22 mouse cellular contexts compared by ENCODE assay signal in the genomic region with DNA sequence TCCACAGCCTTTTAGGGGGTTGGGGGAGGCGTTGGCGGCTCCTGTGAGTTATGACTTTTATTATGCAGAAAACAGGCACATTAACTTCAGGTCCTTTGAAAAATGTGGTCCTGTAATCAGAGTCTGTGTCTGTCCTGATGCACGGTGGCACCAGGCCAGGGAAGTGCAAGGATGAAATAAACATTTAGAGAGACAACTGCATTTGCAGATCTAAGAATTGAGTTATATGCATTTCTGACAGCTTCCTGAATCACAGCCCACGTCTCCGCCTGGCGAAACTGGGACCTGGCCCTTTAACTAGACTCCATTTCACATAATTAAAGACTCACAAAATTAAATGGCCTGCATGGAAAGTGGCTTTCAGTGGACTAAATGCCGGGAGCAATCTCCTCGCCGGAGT.
DNase-seq lines count a peak whose midpoint lies in the region; ATAC-seq and TF ChIP-seq lines count a peak whose summit lies in the region.
"Had no signal": no experiment of that assay in that cellular context is flagged by ENCODE, and none has a peak within 500 bp of the region (broad histone marks: within the 10 kb centered on the region; RNA-seq: fewer than 3 reads in every experiment).

No protein-coding gene starts in this region.

- no peak overlapping the region for H3K27ac ChIP-seq in hindbrain, postnatal 0 days
- H3K27ac ChIP-seq in hindbrain, embryonic 16.5 days (ENCODE audit: low read depth, low read length): no peak overlapping the region
- H3K27ac ChIP-seq in lung, embryonic 16.5 days (ENCODE audit: low read length): no peak overlapping the region
- H3K27ac ChIP-seq: embryonic facial prominence, embryonic 12.5 days; forebrain, embryonic 13.5 days; gastrocnemius, adult 2 months; hindbrain, embryonic 12.5 days; liver, embryonic 13.5 days had no signal

- no peak for TF ChIP-seq CTCF in hindbrain, postnatal 0 days (IDR thresholded peaks at IDR 0.05; ENCODE audit: low read depth)

- ATAC-seq in hindbrain, postnatal 0 days: no peak
- ATAC-seq in hindbrain, embryonic 16.5 days: no peak
- ATAC-seq in lung, embryonic 16.5 days (ENCODE audit: low read depth): peak; percentile 48; the same call in 1 of the 2 replicates
- ATAC-seq: activated CD4-positive, CD25-positive, alpha-beta regulatory T cell, adult 4 months; forebrain, embryonic 13.5 days; intestine, postnatal 0 days; lung, postnatal 0 days had no signal

- H3K4me2 ChIP-seq in hindbrain, postnatal 0 days (ENCODE audit: low read depth, low read length): no peak overlapping the region
- no peak overlapping the region for H3K4me2 ChIP-seq in hindbrain, embryonic 16.5 days (ENCODE audit: low read length)
- no peak overlapping the region for H3K4me2 ChIP-seq in lung, embryonic 16.5 days (ENCODE audit: low read depth, low read length)
- H3K4me2 ChIP-seq: embryonic facial prominence, embryonic 12.5 days; forebrain, embryonic 13.5 days; hindbrain, embryonic 12.5 days; liver, embryonic 13.5 days; midbrain, embryonic 11.5 days had no signal

- no peaks in the 10 kb centered on the region for H3K36me3 ChIP-seq in hindbrain, postnatal 0 days (ENCODE audit: insufficient read depth, low read length)
- H3K36me3 ChIP-seq in hindbrain, embryonic 16.5 days (ENCODE audit: control insufficient read depth, insufficient read depth, low read length): no peaks in the 10 kb centered on the region
- H3K36me3 ChIP-seq in lung, embryonic 16.5 days (ENCODE audit: control insufficient read depth, insufficient read depth, low read length): no peaks in the 10 kb centered on the region
- H3K36me3 ChIP-seq: embryonic facial prominence, embryonic 12.5 days; hindbrain, embryonic 12.5 days; liver, embryonic 13.5 days had no signal

- no peaks in the 10 kb centered on the region for H3K27me3 ChIP-seq in hindbrain, postnatal 0 days (ENCODE audit: insufficient read depth, low read length)
- peaks cover 4% of the 10 kb centered on the region for H3K27me3 ChIP-seq in hindbrain, embryonic 16.5 days (replicated peaks; ENCODE audit: control insufficient read depth, insufficient read depth, low read length)
- H3K27me3 ChIP-seq in lung, embryonic 16.5 days (ENCODE audit: control insufficient read depth, insufficient read depth, low read depth, low read length): peaks cover 13% of the 10 kb centered on the region
- H3K27me3 ChIP-seq: liver, embryonic 13.5 days had no signal

- H3K4me3 ChIP-seq in hindbrain, postnatal 0 days (ENCODE audit: low read length): no peak overlapping the region
- no peak overlapping the region for H3K4me3 ChIP-seq in hindbrain, embryonic 16.5 days (ENCODE audit: low read length)
- H3K4me3 ChIP-seq in lung, embryonic 16.5 days (ENCODE audit: low read length): no peak overlapping the region
- H3K4me3 ChIP-seq: embryonic facial prominence, embryonic 12.5 days; erythroblast, embryonic 14.5 days; forebrain, embryonic 13.5 days; gastrocnemius, adult 2 months; hindbrain, embryonic 12.5 days; liver, embryonic 13.5 days had no signal

- no peaks in the 10 kb centered on the region for H3K9me3 ChIP-seq in hindbrain, postnatal 0 days (ENCODE audit: low read length)
- no peaks in the 10 kb centered on the region for H3K9me3 ChIP-seq in hindbrain, embryonic 16.5 days (ENCODE audit: control insufficient read depth, low read length)
- no peaks in the 10 kb centered on the region for H3K9me3 ChIP-seq in lung, embryonic 16.5 days (ENCODE audit: control insufficient read depth, low read length)
- H3K9me3 ChIP-seq: embryonic facial prominence, embryonic 12.5 days; forebrain, embryonic 13.5 days; hindbrain, embryonic 12.5 days; liver, embryonic 13.5 days had no signal

- no peaks in the 10 kb centered on the region for H3K4me1 ChIP-seq in hindbrain, postnatal 0 days (ENCODE audit: insufficient read depth, low read length)
- H3K4me1 ChIP-seq in hindbrain, embryonic 16.5 days (ENCODE audit: control insufficient read depth, insufficient read depth, low read depth, low read length): no peaks in the 10 kb centered on the region; the same call in 1 of the 2 replicates
- no peaks in the 10 kb centered on the region; the same call in 1 of the 2 replicates for H3K4me1 ChIP-seq in lung, embryonic 16.5 days (replicated peaks; ENCODE audit: control insufficient read depth, insufficient read depth, low read length)
- H3K4me1 ChIP-seq: embryonic facial prominence, embryonic 12.5 days; hindbrain, embryonic 12.5 days; liver, embryonic 13.5 days had no signal

- 59% methylated on average over 9 of the region's 9 CpGs for WGBS in hindbrain, postnatal 0 days
- WGBS in hindbrain, embryonic 16.5 days: 56% methylated on average over 9 of the region's 9 CpGs
- 42% methylated on average over 9 of the region's 9 CpGs for WGBS in lung, embryonic 16.5 days

- H3K9ac ChIP-seq in hindbrain, postnatal 0 days (replicated peaks; ENCODE audit: low read length): no peak overlapping the region
- H3K9ac ChIP-seq in hindbrain, embryonic 16.5 days (ENCODE audit: low read depth, low read length): no peak overlapping the region
- no peak overlapping the region for H3K9ac ChIP-seq in lung, embryonic 16.5 days (ENCODE audit: low read length)
- H3K9ac ChIP-seq: embryonic facial prominence, embryonic 12.5 days; forebrain, embryonic 13.5 days; hindbrain, embryonic 12.5 days; liver, embryonic 13.5 days had no signal

- DNase-seq in adrenal gland, adult 2 months: peak; percentile 10
- no peak for DNase-seq in adrenal gland, postnatal 14 days
- DNase-seq in hindbrain, postnatal 0 days (ENCODE audit: low spot score): peak; percentile 20
- DNase-seq in kidney, postnatal 10 days: peak; percentile 53
- DNase-seq in kidney, adult 9 months: no peak
- no peak for DNase-seq in lung, adult 18-20 months
- DNase-seq: cerebellum, adult 18-20 months; cerebellum, postnatal 14 days; gastrocnemius, adult 2 months; liver, embryonic 13.5 days; thymus, adult 2 months; thymus, postnatal 4 days had no signal

Comparison
In these comparisons a context has a peak if more than half of its experiments do, and no peak if none do; other contexts are left out.
1. DNase-seq: peak in adrenal gland, adult 2 months (single experiment), hindbrain, postnatal 0 days (single experiment) and kidney, postnatal 10 days (single experiment); none in adrenal gland, postnatal 14 days (single experiment), kidney, adult 9 months (single experiment) and lung, adult 18-20 months (0 of 2).